In genomic region chr2:128342212-128342611, GRCm38 (mm10) we compare ENCODE assay signal across 13 mouse cellular contexts.
DNase-seq lines count a peak whose midpoint lies in the region; ATAC-seq lines count a peak whose summit lies in the region.
"Had no signal": no experiment of that assay in that cellular context is flagged by ENCODE, and none has a peak within 500 bp of the region (broad histone marks: within the 10 kb centered on the region; RNA-seq: fewer than 3 reads in every experiment).

No protein-coding gene starts in this region.

- H3K36me3 ChIP-seq in splenic B cell, adult 2 months (ENCODE audit: control insufficient read depth, insufficient read depth, low read length, poor library complexity, severe bottlenecking): no peaks in the 10 kb centered on the region
- H3K36me3 ChIP-seq: limb, embryonic 15.5 days had no signal

- peak; percentile 51 to 78 for ATAC-seq in hematopoietic stem cell, adult 5-6 weeks (replicated peaks in 1 of 2; ENCODE audit: insufficient read depth in 1 of 2, low FRiP score in 2 of 2, low TSS enrichment in 1 of 2, low read depth in 1 of 2, poor library complexity in 2 of 2, severe bottlenecking in 2 of 2)
- ATAC-seq: lung, postnatal 0 days had no signal

- peak; percentile 31 for DNase-seq in lung, postnatal 36 days
- no peak for DNase-seq in lung, postnatal 10 days
- peak; percentile 81 for DNase-seq in MEL-GATA-1-ER (ENCODE audit: extremely low read depth, low read depth)
- DNase-seq in splenic B cell, adult 2 months (ENCODE audit: low read depth, low spot score): peak; percentile 63
- DNase-seq in c-Kit-positive CD71-positive TER-119-positive erythroid progenitor cells, embryonic 14.5 days (ENCODE audit: low spot score): no peak
- no peak for DNase-seq in adipocyte (ENCODE audit: low spot score)
- DNase-seq: adrenal gland, postnatal 25 days; heart, postnatal 4 days; midbrain, embryonic 14.5 days; spleen, adult 18-20 months had no signal

- no peaks in the 10 kb centered on the region for H3K27me3 ChIP-seq in splenic B cell, adult 2 months (ENCODE audit: control insufficient read depth, insufficient read depth, low read length, poor library complexity, severe bottlenecking)
- H3K27me3 ChIP-seq: limb, embryonic 15.5 days had no signal

Comparison
In these comparisons a context has a peak if more than half of its experiments do, and no peak if none do; other contexts are left out.
1. DNase-seq: peak in lung, postnatal 36 days (single experiment), MEL-GATA-1-ER (single experiment) and splenic B cell, adult 2 months (single experiment); none in lung, postnatal 10 days (single experiment), c-Kit-positive CD71-positive TER-119-positive erythroid progenitor cells, embryonic 14.5 days (single experiment) and adipocyte (single experiment).